Comparison of ENCODE assay signal across 9 mouse cellular contexts in genomic region chr1:37614130-37614529, GRCm38 (mm10).
A peak's percentile ranks its signal among the peaks of the same experiment; 100 is the strongest.
DNase-seq lines count a peak whose midpoint lies in the region; ATAC-seq lines count a peak whose summit lies in the region.
"Had no signal": no experiment of that assay in that cellular context is flagged by ENCODE, and none has a peak within 500 bp of the region (broad histone marks: within the 10 kb centered on the region; RNA-seq: fewer than 3 reads in every experiment).

No protein-coding gene starts in this region.

- intact Hi-C loops in heart, postnatal 36 days (cut with DNase I), result no loop called here

- H3K9me3 ChIP-seq in heart, embryonic 13.5 days, result no peaks in the 10 kb centered on the region
- no peaks in the 10 kb centered on the region for H3K9me3 ChIP-seq in kidney, embryonic 16.5 days (ENCODE audit: low read length)

- no peak overlapping the region for H3K27ac ChIP-seq in heart, embryonic 13.5 days (replicated peaks)
- H3K27ac ChIP-seq in kidney, embryonic 16.5 days (ENCODE audit: low read length), result no peak overlapping the region

- 55% methylated on average over 15 of the region's 15 CpGs for WGBS in heart, embryonic 13.5 days
- 52% methylated on average over 15 of the region's 15 CpGs for WGBS in kidney, embryonic 16.5 days

- ATAC-seq in heart, embryonic 13.5 days (ENCODE audit: extremely low read depth, insufficient number of reproducible peaks, low FRiP score, low TSS enrichment), result no peak
- peak; percentile 58 for ATAC-seq in frontal cortex, adult (ENCODE audit: low TSS enrichment)
- no peak for ATAC-seq in kidney, embryonic 16.5 days (ENCODE audit: low FRiP score, low TSS enrichment)

- peak overlapping the region; percentile 45 for H3K4me2 ChIP-seq in heart, embryonic 13.5 days
- H3K4me2 ChIP-seq in kidney, embryonic 16.5 days (replicated peaks; ENCODE audit: low read depth, low read length), result no peak overlapping the region

- no peaks in the 10 kb centered on the region; the same call in 1 of the 2 replicates for H3K27me3 ChIP-seq in heart, embryonic 13.5 days (replicated peaks)
- no peaks in the 10 kb centered on the region for H3K27me3 ChIP-seq in kidney, embryonic 16.5 days (ENCODE audit: insufficient read depth, low read length)

- no peak for DNase-seq in heart, postnatal 36 days
- peak; percentile 74 for DNase-seq in CD4-positive, CD25-positive, alpha-beta regulatory T cell, adult 2 months (ENCODE audit: low read depth, low spot score)
- peak; percentile 50 to 52 for DNase-seq in natural killer cell, adult 2 months (ENCODE audit: low spot score in 2 of 2)
- DNase-seq in ovary, adult 18-20 months (ENCODE audit: low spot score), result no peak
- no peak for DNase-seq in adrenal gland, adult 18-20 months (ENCODE audit: low spot score in 2 of 2)
- DNase-seq: liver had no signal

- no peak overlapping the region for H3K9ac ChIP-seq in heart, embryonic 13.5 days
- H3K9ac ChIP-seq in kidney, embryonic 16.5 days (replicated peaks; ENCODE audit: low read length), result no peak overlapping the region

- H3K36me3 ChIP-seq in heart, embryonic 13.5 days, result no peaks in the 10 kb centered on the region
- H3K36me3 ChIP-seq in kidney, embryonic 16.5 days (ENCODE audit: insufficient read depth, low read length), result no peaks in the 10 kb centered on the region

- no peak overlapping the region for H3K4me3 ChIP-seq in heart, embryonic 13.5 days
- H3K4me3 ChIP-seq in kidney, embryonic 16.5 days (ENCODE audit: low read length), result no peak overlapping the region

- peaks cover 48% of the 10 kb centered on the region for H3K4me1 ChIP-seq in heart, embryonic 13.5 days
- peaks cover 25% of the 10 kb centered on the region for H3K4me1 ChIP-seq in kidney, embryonic 16.5 days (ENCODE audit: insufficient read depth, low read length)

Comparison
In these comparisons a context has a peak if more than half of its experiments do, and no peak if none do; other contexts are left out.
1. DNase-seq: peak in CD4-positive, CD25-positive, alpha-beta regulatory T cell, adult 2 months (single experiment) and natural killer cell, adult 2 months (2 of 2); none in heart, postnatal 36 days (0 of 2), ovary, adult 18-20 months (single experiment) and adrenal gland, adult 18-20 months (0 of 2).